Comparison of ENCODE assay signal across 8 mouse cellular contexts in the genomic region with DNA sequence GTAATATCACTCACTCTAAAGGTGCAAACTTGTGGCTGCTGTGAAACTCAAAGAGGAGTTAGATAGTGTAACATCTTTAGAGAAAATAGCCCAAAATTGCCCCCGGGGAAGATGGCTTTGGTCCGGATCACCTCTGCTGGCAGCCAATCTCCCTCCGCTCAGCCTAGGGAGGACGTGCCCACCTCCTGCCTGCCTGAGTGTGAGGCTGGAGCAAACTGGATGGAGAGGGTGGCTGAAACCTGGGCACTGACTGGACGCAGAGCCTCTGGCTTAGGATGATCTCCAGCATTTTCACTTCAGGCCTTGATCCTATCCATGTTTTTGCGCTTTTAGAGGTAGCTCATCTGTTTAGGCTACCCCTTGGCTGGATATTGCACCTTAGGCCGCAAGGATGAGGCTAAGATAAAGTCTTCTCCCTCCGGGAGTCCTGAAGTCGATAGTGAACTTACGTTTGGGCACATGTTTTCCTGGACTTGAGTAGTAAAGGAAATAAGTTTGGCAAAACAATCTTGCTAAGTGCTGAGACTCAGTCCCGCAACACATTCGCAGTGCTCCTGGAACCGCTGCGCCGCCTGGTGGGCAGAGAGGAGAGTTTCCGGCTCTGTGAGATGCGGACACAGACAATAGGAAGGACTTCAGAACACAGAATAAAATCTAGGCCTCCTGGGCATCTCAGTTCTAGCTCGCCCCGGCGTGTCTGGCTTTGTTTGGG. TPM values are rescaled to one million over a fixed set of nuclear protein-coding genes. Genes with fewer than 3 reads are reported as not detected.
DNase-seq lines count a peak whose midpoint lies in the region; ATAC-seq and TF ChIP-seq lines count a peak whose summit lies in the region.

No protein-coding gene starts in this region.

- H3K27ac ChIP-seq in ES-E14 (ENCODE audit: insufficient read depth, low read depth, low read length, poor library complexity, severe bottlenecking): no peak overlapping the region
- H3K27ac ChIP-seq in forebrain, postnatal 0 days (ENCODE audit: low read depth, low read length): no peak overlapping the region

- no peaks in the 10 kb centered on the region for H3K27me3 ChIP-seq in forebrain, postnatal 0 days (ENCODE audit: insufficient read depth, low read length)

- H3K9me3 ChIP-seq in ES-E14 (ENCODE audit: control insufficient read depth, insufficient read depth, low read depth, low read length): no peaks in the 10 kb centered on the region
- H3K9me3 ChIP-seq in forebrain, postnatal 0 days (ENCODE audit: low read length): no peaks in the 10 kb centered on the region

- peak; percentile 92 for TF ChIP-seq CTCF in forebrain, postnatal 0 days (IDR thresholded peaks at IDR 0.05; ENCODE audit: low read depth)

- no peaks in the 10 kb centered on the region for H3K36me3 ChIP-seq in ES-E14 (ENCODE audit: control insufficient read depth, insufficient read depth, low read length, poor library complexity, severe bottlenecking)
- H3K36me3 ChIP-seq in forebrain, postnatal 0 days (ENCODE audit: insufficient read depth): no peaks in the 10 kb centered on the region

- H3K4me3 ChIP-seq in ES-E14 (ENCODE audit: insufficient read depth in 1 of 2, low read depth in 1 of 2, low read length in 2 of 2, poor library complexity in 1 of 2, severe bottlenecking in 1 of 2): peak overlapping the region; percentile 59 to 74; a peak in 2 of 4 replicates
- H3K4me3 ChIP-seq in forebrain, postnatal 0 days (ENCODE audit: low read depth, low read length): peak overlapping the region; percentile 49; the same call in 1 of the 2 replicates

- in situ Hi-C loops in ES-E14 (cut with MboI; ENCODE audit: low sequenced_read_pairs in 2 of 2, unreplicated experiment in 2 of 2): no loop called here

- DNase-seq in ES-E14 (ENCODE audit: low read depth, low spot score): peak; percentile 88
- DNase-seq in cerebellum, adult 11-12 months: peak; percentile 83
- peak; percentile 89 for DNase-seq in forebrain, postnatal 0 days
- peak; percentile 81 to 88 for DNase-seq in layer of hippocampus, postnatal 14 days (ENCODE audit: low spot score in 2 of 2)
- peak; percentile 91 for DNase-seq in lung, postnatal 14 days
- DNase-seq in ovary, postnatal 14 days (ENCODE audit: low spot score): peak; percentile 77
- peak; percentile 85 for DNase-seq in thymus, postnatal 14 days

- no peak for ATAC-seq in forebrain, postnatal 0 days
- ATAC-seq in hematopoietic stem cell, adult 5-6 weeks (replicated peaks in 1 of 2; ENCODE audit: insufficient read depth in 1 of 2, low FRiP score in 2 of 2, low TSS enrichment in 1 of 2, low read depth in 1 of 2, poor library complexity in 2 of 2, severe bottlenecking in 2 of 2): peak; percentile 61 to 62; a peak in 3 of 4 replicates

- H3K9ac ChIP-seq in ES-E14 (ENCODE audit: insufficient read depth, low read depth, low read length, poor library complexity, severe bottlenecking): no peak overlapping the region; the same call in 1 of the 2 replicates
- H3K9ac ChIP-seq in forebrain, postnatal 0 days: 0 out of 2 replicates have a peak overlapping the region, but pooled peaks have one; percentile 23

- H3K4me2 ChIP-seq in forebrain, postnatal 0 days (ENCODE audit: low read depth): peak overlapping the region; percentile 91

- 12% methylated on average over 20 of the region's 20 CpGs for WGBS in forebrain, postnatal 0 days

- H3K4me1 ChIP-seq in ES-E14 (ENCODE audit: control insufficient read depth in 2 of 2, insufficient read depth in 2 of 2, low read length in 2 of 2, poor library complexity in 1 of 2): peaks cover 0 to 23% of the 10 kb centered on the region in 2 experiments; a peak in 3 of 4 replicates
- 0 out of 2 replicates have a peak, but pooled peaks cover 9% of the 10 kb centered on the region for H3K4me1 ChIP-seq in forebrain, postnatal 0 days (ENCODE audit: insufficient read depth)

TF ChIP-seq in ES-E14, 5 proteins besides CTCF, POLR2A, EP300 and RAD21:
- TF ChIP-seq ZC3H11A (IDR thresholded peaks at IDR 0.05; ENCODE audit: borderline replicate concordance, low read depth, low read length): no peak; the same call in 1 of the 2 replicates
- TF ChIP-seq HCFC1 (IDR thresholded peaks at IDR 0.05; ENCODE audit: borderline replicate concordance, insufficient read depth, low read length): no peak
- no peak for TF ChIP-seq ZNF384 (IDR thresholded peaks at IDR 0.05; ENCODE audit: low read depth, low read length)
- no peak for TF ChIP-seq MAFK (IDR thresholded peaks at IDR 0.05; ENCODE audit: insufficient read depth, low read depth, low read length)

RNA-seq across cellular contexts. Expression of gene Efna1, which starts 0.8 kb away (rescaled TPM):
- total RNA-seq in ES-E14 (2012; rRNA removed): 2.1 and 9.5 TPM in 2 replicates
- 5.5 and 8.4 TPM in 2 replicates for total RNA-seq in forebrain, postnatal 0 days (2014; rRNA removed)
- polyA plus RNA-seq in forebrain, postnatal 0 days (2015; fragmentation: Nextera tagmentation; extraction: Ambion mirVana): 10.8 and 11.1 TPM in 2 replicates
- 0.75 TPM in 1 of 2 replicates, not detected in the other for total RNA-seq in hematopoietic stem cell, adult 5-6 weeks (2017)
- 1 to 10 TPM; 6.4 TPM for total RNA-seq in layer of hippocampus, postnatal 14 days (2021)

RNA-seq across cellular contexts. Expression of gene Slc50a1, which starts 11.4 kb away (rescaled TPM):
- 17.0 and 27.0 TPM in 2 replicates for total RNA-seq in ES-E14 (2012; rRNA removed)
- 22.1 and 26.7 TPM in 2 replicates for total RNA-seq in forebrain, postnatal 0 days (2014; rRNA removed)
- polyA plus RNA-seq in forebrain, postnatal 0 days (2015; fragmentation: Nextera tagmentation; extraction: Ambion mirVana): 34.8 and 36.8 TPM in 2 replicates
- total RNA-seq in hematopoietic stem cell, adult 5-6 weeks (2017): 96.6 and 133 TPM in 2 replicates
- total RNA-seq in layer of hippocampus, postnatal 14 days (2021): 10 to 100 TPM; 37.1 to 40.2 TPM

RNA-seq across cellular contexts. Expression of gene Dpm3, which starts 22.6 kb away (rescaled TPM):
- 207 and 297 TPM in 2 replicates for total RNA-seq in ES-E14 (2012; rRNA removed)
- 66.7 and 160 TPM in 2 replicates for total RNA-seq in forebrain, postnatal 0 days (2014; rRNA removed)
- 74.9 and 96.8 TPM in 2 replicates for polyA plus RNA-seq in forebrain, postnatal 0 days (2015; fragmentation: Nextera tagmentation; extraction: Ambion mirVana)
- total RNA-seq in hematopoietic stem cell, adult 5-6 weeks (2017): 65.6 and 96.1 TPM in 2 replicates
- 10 to 100 TPM; 50.0 to 63.2 TPM for total RNA-seq in layer of hippocampus, postnatal 14 days (2021)

RNA-seq across cellular contexts. Expression of gene Trim46, which starts 35.6 kb away (rescaled TPM):
- total RNA-seq in ES-E14 (2012; rRNA removed): 3.1 and 5.3 TPM in 2 replicates
- total RNA-seq in forebrain, postnatal 0 days (2014; rRNA removed): 83.0 and 98.3 TPM in 2 replicates
- polyA plus RNA-seq in forebrain, postnatal 0 days (2015; fragmentation: Nextera tagmentation; extraction: Ambion mirVana): 56.0 and 63.5 TPM in 2 replicates
- 3.4 and 3.8 TPM in 2 replicates for total RNA-seq in hematopoietic stem cell, adult 5-6 weeks (2017)
- 10 to 100 TPM; 97.0 to 99.4 TPM for total RNA-seq in layer of hippocampus, postnatal 14 days (2021)

RNA-seq across cellular contexts. Expression of gene Krtcap2, which starts 36.0 kb away (rescaled TPM):
- total RNA-seq in ES-E14 (2012; rRNA removed): 113 and 134 TPM in 2 replicates
- 67.0 and 68.1 TPM in 2 replicates for total RNA-seq in forebrain, postnatal 0 days (2014; rRNA removed)
- polyA plus RNA-seq in forebrain, postnatal 0 days (2015; fragmentation: Nextera tagmentation; extraction: Ambion mirVana): 221 and 244 TPM in 2 replicates
- 108 and 186 TPM in 2 replicates for total RNA-seq in hematopoietic stem cell, adult 5-6 weeks (2017)
- total RNA-seq in layer of hippocampus, postnatal 14 days (2021): 10 to 100 TPM; 77.3 to 90.2 TPM
